Mouse (Mus musculus) gastrocnemius, adult 18-20 months (tissue): ENCODE measurements at regions not wholly inside any gene's neighbourhood (a gene's known extent, or its start where the extent isn't known, plus 50 kb on each side); places are given as distances from the start of the nearest gene placed in this dataset.
A peak's percentile ranks its signal among the peaks of the same experiment; 100 is the strongest.
"Not testable (repeated sequence)": the region's sequence is repeated elsewhere in the genome, so short reads cannot be mapped to it uniquely, and the experiment has no call there.

Experiments used
- DNase-seq: peaks from one replicate; pipeline ENCODE4 v3.0.0; 2021; ENCODE audit warnings: low spot score

GRCm38 (mm10) chr3:21992203-21992602 lies 84.2 kb upstream of the Tbl1xr1 start:
- DNase-seq: no peak

GRCm38 (mm10) chr3:21993961-21994360 lies 82.5 kb upstream of the Tbl1xr1 start:
- no peak for DNase-seq

- no peak for DNase-seq
Measured at GRCm38 (mm10) chr3:21995566-21996391, 80.7 kb upstream of the Tbl1xr1 start.

GRCm38 (mm10) chr3:21997387-21997786 lies 79.1 kb upstream of the Tbl1xr1 start:
- DNase-seq: no peak

- DNase-seq: no peak
Measured at GRCm38 (mm10) chr3:22005456-22005855, 71.0 kb upstream of the Tbl1xr1 start.

GRCm38 (mm10) chr3:22006113-22006512 lies 70.3 kb upstream of the Tbl1xr1 start:
- DNase-seq: peak; percentile 26

- DNase-seq: no peak
Measured at GRCm38 (mm10) chr3:22006651-22007050, 69.8 kb upstream of the Tbl1xr1 start.

- no peak for DNase-seq
Measured at GRCm38 (mm10) chr3:22007736-22008135, 68.7 kb upstream of the Tbl1xr1 start.

GRCm38 (mm10) chr3:22008432-22008831 lies 68.0 kb upstream of the Tbl1xr1 start:
- DNase-seq: no peak

- DNase-seq: no peak
Measured at GRCm38 (mm10) chr3:22009898-22010699, 66.4 kb upstream of the Tbl1xr1 start.

GRCm38 (mm10) chr3:22010700-22010991 lies 65.8 kb upstream of the Tbl1xr1 start:
- DNase-seq: not testable (repeated sequence)

GRCm38 (mm10) chr3:22021360-22021935 lies 55.0 kb upstream of the Tbl1xr1 start:
- DNase-seq: no peak

GRCm38 (mm10) chr3:22022418-22022817 lies 54.0 kb upstream of the Tbl1xr1 start:
- peak; percentile 13 for DNase-seq

GRCm38 (mm10) chr3:22023049-22023448 lies 53.4 kb upstream of the Tbl1xr1 start:
- no peak for DNase-seq

- DNase-seq: no peak
Measured at GRCm38 (mm10) chr3:22023551-22023950, 52.9 kb upstream of the Tbl1xr1 start.

- no peak for DNase-seq
Measured at GRCm38 (mm10) chr3:22024200-22024599, 52.3 kb upstream of the Tbl1xr1 start.

GRCm38 (mm10) chr3:22025119-22025518 lies 51.3 kb upstream of the Tbl1xr1 start:
- no peak for DNase-seq

GRCm38 (mm10) chr3:22025615-22026014 lies 50.8 kb upstream of the Tbl1xr1 start:
- no peak for DNase-seq
